Mouse (Mus musculus): ENCODE measurements at regions not wholly inside any gene's neighbourhood (a gene's known extent, or its start where the extent isn't known, plus 50 kb on each side); places are given as distances from the start of the nearest gene placed in this dataset.

DNA sequence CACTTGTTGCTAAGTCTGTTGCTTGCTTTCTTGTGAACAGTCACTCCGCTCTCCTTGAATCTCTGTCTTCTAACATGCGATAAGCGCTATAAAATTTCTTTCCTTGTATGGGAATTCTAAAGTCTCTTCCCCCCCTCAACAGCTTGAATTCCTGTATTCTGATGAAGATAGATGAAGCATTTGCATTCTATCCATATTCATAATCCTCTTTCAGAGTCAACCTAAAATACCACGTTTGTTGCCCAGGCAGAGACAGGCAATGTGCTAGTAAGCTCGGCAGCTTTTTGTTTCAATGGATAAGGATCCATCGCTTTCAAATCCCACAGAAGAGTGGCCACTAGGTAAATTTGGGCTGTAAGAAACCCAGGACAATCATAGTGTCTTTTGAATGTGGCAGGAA, 268.5 kb upstream of the Adgrl2 start:
- DNase-seq = no peak

GRCm38 (mm10) chr3:149256891-149257290, 266.5 kb upstream of the Adgrl2 start:
- DNase-seq = no peak

DNA sequence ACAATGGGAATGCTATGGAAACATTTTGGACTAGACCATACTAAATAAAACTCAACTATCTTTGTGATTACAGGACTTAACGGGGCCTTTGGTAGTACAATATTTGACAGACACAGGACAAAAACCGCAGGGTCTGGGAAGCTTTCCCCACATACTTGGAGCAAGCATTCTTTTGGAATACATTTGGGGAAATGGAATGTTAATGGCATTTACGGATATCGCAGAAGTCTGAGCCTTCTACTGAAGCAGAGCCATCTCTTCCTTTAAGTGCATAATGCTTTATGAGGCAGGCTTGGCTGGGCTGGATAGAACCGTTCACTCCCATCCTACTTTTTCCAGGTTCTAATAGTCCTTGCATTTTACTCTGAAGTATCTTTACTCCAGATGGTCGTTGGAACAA, 262.7 kb upstream of the Adgrl2 start:
- DNase-seq = no peak

GRCm38 (mm10) chr3:149252144-149252543, 261.8 kb upstream of the Adgrl2 start:
- DNase-seq = no peak

DNA sequence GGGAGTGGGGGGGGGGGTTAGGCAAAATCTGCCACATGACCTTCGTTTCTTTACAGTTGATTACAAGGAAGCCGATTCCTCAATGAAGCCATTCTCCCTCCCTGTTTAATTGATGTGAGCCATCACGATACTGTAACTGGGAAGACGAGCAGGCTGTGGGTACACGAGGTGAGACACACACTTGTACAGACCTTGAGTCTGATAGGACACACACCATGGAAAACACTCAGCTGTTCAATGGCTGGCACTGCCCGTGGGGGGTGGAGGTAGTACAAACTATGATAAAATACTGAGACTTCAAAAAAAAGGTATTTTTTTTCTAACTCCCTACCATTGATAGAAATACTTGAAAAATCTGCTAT, 257.3 kb upstream of the Adgrl2 start:
- DNase-seq = no peak

GRCm38 (mm10) chr3:149246935-149247625, 256.7 kb upstream of the Adgrl2 start:
- no peak for DNase-seq

GRCm38 (mm10) chr3:149239664-149240063, 249.3 kb upstream of the Adgrl2 start:
- no peak for DNase-seq

DNA sequence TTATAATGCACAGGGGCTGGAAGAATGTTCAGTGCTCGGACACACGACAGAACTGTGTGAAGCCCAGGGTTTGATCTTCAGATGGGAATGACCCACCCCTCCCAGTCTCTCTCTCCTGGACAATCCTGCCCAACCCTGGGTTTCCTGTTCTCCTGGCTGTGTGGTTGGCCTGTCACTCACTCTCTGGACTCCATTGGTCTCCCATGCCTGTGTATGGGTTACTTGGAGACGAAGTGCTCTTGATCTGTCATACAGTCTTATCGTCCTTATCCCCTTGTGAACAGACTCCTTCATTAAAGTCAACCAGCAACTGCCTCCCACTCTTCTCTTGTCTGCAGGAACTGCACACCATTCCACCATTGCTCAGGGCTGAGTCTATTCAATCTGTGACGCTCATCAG, 247.7 kb upstream of the Adgrl2 start:
- no peak for DNase-seq

- no peak for DNase-seq
These were observed 244.8 kb upstream of the Adgrl2 start for GRCm38 (mm10) chr3:149235183-149235582.

DNA sequence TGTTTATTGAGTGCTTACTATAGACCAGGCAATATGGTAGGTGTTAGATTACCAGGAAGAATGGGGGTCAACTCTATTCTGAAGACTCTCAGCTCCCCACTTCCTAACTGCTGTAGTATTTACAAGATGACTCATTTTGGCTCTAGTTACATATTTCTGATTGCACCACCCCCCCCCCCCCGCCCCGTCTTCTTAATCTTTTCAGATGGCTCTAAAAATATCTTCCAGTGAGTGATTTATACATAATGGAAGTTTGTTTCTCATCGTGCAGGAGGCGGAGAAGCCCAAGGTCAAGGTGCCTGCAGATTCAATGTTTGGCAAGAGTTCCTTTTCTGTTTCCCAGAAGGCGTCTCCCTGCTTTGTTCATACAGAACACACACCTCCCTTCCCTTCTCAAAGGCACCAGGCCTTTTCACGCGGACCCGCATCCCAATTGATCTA, 243.4 kb upstream of the Adgrl2 start:
- no peak for DNase-seq

GRCm38 (mm10) chr3:149233191-149233641, 242.9 kb upstream of the Adgrl2 start:
- DNase-seq = no peak

GRCm38 (mm10) chr3:149231346-149231745, 241.0 kb upstream of the Adgrl2 start:
- DNase-seq = no peak

- DNase-seq = no peak
These were observed 237.2 kb upstream of the Adgrl2 start for GRCm38 (mm10) chr3:149227556-149227955.

DNA sequence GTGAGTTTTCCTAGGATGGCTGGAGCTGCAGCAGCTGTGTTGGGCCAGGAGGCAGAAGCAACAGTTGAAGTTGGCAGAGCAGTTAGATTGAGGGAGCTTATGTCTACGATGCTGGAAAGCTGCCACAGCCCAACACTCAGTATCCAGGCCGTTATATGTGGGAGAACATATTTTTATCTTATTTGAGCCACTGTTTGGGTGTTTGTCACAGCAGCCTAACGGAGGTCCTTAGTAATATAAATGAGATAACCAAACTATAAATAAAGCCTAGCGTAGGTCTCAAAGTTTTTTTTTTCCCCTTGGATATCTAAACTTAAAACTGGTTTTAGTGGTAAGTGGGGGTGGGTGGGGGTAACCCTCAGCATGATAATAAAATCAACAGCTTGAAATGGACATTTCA, 236.4 kb upstream of the Adgrl2 start:
- DNase-seq = no peak

- no peak for DNase-seq
These were observed 235.3 kb upstream of the Adgrl2 start for GRCm38 (mm10) chr3:149225684-149226083.

GRCm38 (mm10) chr3:149224271-149224670, 233.9 kb upstream of the Adgrl2 start:
- no peak for DNase-seq

DNA sequence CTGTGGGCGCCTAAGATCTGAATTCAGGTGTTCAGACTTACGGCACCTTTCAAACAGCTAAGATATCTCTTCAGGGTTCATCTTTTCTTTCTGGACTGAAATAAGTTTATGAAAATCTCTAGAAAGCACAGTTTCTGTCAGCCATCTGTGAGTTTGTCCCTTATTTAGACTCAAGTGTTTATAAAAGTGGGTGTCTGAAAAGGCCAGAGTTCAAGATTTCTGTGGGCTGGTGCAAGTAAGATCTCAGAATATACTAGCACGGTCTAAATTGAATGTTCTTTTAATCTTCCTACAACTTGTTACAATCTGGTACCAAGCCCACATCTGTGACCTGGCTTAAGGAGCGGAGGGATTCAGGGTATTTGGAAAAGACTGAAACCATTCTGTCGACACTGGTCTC, 233.4 kb upstream of the Adgrl2 start:
- no peak for DNase-seq

DNA sequence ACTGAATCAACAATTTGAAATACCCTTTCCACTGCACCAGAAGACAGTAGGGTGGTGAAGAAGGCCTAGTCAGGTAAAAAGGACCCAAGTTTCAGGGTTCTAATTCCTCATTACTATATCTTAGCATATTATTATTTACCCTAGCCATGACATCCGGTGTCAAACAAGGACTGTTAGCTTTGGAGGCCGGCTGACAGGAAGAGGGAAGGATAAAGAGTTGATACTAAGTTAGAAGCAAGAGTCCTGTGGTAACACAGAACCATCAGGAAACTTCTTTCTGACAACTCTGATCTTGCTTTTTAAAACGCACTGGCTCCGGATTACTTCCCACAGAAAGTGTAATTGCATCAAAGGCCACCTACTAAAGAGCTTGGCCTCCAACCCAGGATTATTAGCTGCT, 230.6 kb upstream of the Adgrl2 start:
- no peak for DNase-seq

DNA sequence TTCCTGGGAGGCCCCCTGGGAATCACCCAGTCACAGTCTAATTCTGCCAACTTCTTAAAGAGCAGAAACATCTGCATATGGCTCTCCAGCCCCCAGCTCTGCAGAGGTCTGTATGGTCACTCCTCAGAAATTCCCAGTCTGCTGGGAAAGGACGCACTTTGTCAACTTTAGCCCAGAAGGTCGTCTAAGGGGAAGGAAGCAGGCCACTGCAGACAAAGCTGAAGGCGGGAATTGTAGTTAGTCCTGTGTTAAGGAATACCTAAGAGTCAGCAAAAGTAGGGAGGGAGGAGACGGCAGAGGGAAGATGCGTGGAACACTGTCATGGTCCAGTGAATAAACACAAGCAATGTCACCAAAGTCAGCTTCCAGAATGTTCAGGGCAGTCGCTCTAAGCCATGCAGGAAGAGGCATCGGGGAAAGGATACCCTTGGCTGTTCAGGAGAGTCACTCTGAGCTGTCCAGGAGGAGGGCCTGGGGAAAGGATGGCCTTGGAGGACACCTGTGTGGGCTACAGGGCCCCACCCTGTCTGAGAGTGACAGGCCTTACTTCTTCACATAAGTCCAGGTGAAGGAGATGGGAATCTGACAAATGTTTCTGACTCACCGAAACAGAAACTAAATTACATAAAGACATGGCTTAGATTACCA, 230.1 kb upstream of the Adgrl2 start:
- no peak for DNase-seq

DNA sequence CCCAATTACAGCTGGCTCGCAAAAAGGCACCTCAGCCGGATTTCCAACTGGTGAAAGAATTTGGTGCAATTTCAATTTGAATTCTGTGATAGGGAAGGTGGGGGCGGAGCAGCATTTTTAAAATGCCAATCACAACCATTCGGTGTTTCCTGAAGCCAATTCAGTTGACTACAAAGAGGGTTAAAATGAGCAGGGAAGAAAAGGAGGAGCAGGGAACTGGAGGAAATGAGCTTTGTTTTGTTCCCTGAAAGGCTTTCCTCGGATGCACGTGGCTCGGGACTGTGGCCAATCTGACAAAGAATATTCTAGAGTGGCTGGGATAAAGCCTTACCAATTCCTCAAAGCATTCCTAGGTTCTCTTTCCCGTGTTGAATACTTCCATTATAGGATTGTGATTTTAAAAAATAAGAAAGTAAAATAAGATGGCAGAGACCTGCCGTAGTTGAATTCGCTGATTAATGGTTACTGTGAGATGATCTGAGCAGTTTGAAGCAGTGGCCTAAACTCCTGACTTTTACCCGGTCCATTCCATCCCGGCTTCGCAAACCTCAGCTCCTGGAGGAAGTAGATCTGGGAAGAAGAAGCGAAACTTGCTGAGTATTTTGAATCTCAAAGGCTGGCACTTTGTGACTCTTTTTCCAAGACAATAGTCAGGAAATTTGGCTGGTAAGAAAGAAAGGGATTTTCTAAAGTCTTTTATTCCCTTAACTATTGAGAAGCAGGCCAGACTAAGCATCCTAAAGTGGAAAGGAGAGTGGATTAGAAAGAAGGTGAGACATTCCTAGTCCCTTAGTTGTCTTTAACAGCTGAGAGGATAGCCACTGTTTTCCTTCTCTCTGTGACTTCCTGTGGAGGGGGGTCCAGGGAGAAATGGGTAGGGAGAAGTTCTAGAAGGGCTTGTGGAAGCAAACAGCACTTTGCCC, 229.3 kb upstream of the Adgrl2 start:
- DNase-seq = no peak

- DNase-seq = peak; percentile 8
These were observed 227.8 kb upstream of the Adgrl2 start for GRCm38 (mm10) chr3:149217916-149218803.

DNA sequence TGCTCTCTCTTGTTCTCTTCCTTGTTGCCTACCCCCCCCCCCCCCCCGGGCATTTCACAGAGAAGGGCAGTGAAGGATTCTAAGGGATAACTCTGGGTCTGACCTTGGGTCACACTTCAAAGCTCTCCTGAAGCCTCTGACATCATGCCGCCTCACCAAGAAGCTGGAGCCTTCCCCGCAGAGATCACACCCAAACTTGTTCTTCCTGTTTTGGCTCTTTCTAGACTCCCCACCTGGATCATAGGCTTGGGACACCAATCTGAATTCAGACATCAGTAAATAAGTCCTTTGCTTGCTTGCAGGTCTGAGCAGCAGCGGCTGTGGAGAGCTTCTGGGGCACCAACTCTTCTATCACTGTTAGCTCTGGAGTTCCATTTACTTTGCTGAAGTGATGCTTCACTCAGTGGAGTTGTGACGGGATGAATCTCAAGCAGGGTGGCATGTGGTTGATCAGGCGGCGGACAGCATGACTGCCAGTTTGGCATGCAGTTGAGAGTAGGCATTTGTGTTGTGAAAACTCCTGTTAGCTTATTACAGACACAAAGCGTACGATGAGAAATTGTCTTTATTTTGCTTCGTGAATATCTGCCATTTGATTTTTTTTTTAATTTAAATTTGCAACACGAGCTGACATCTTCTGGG, 226.5 kb upstream of the Adgrl2 start:
- DNase-seq = no peak
